Mouse (Mus musculus) T-helper 1 cell (primary cell): ENCODE measurements around the gene Junb.

Experiments used
- in situ Hi-C: fragments of 300-600 bp; cut with MboI, MseI; formaldehyde crosslinking; loops from one replicate; pipeline ENCODE4 v1.15.1; 2025; ENCODE audit warnings: high pct_unique_total_duplicates

Gene Junb

GRCm38 (mm10) chr8:84978248-84978940 is at the start of gene Junb:
TSS of gene Junb (minus strand) at chr8:84978718.
- in situ Hi-C loops: loop anchor here (5.0 kb wide), 1 partner anchor 49 kb away; the partner anchor contains the start of genes Asna1 and Trir

- in situ Hi-C loops: loop anchor here (5.0 kb wide), 1 partner anchor 51 kb away; the partner anchor contains the start of gene Junb
Measured at GRCm38 (mm10) chr8:85027922-85028321, 49.4 kb upstream of the Junb start.

- in situ Hi-C loops: loop anchor here (5.0 kb wide), 1 partner anchor 50 kb away; the partner anchor contains the start of gene Junb
Measured at GRCm38 (mm10) chr8:85027516-85027855, 49.0 kb upstream of the Junb start.

- in situ Hi-C loops: loop anchor here (5.0 kb wide), 1 partner anchor 50 kb away; the partner anchor contains the start of gene Junb
Measured at GRCm38 (mm10) chr8:85026670-85027515, 48.4 kb upstream of the Junb start, which contains the start of gene Trir. TSS of gene Trir (plus strand) at chr8:85026823.

- in situ Hi-C loops: loop anchor here (5.0 kb wide), 1 partner anchor 48 kb away; the partner anchor contains the start of gene Junb
Measured at GRCm38 (mm10) chr8:85025098-85025932, 46.8 kb upstream of the Junb start, which contains the start of gene Asna1. TSS of gene Asna1 (minus strand) at chr8:85025281.

GRCm38 (mm10) chr8:85023846-85024245 is 45.3 kb upstream of the Junb start:
- in situ Hi-C loops: no loop called here

- in situ Hi-C loops: no loop called here
Measured at GRCm38 (mm10) chr8:85021514-85022055, 43.1 kb upstream of the Junb start.

GRCm38 (mm10) chr8:85017209-85017608 is 38.7 kb upstream of the Junb start:
- in situ Hi-C loops: no loop called here

GRCm38 (mm10) chr8:85016724-85017123 is 38.2 kb upstream of the Junb start:
- in situ Hi-C loops: no loop called here

- in situ Hi-C loops: no loop called here
Measured at GRCm38 (mm10) chr8:85014431-85014830, 35.9 kb upstream of the Junb start, which contains the start of gene Best2. TSS of gene Best2 (minus strand) at chr8:85014531.

GRCm38 (mm10) chr8:85013230-85013840 is 34.8 kb upstream of the Junb start:
- in situ Hi-C loops: no loop called here

- in situ Hi-C loops: no loop called here
Measured at GRCm38 (mm10) chr8:85011242-85011641, 32.7 kb upstream of the Junb start.

- in situ Hi-C loops: loop anchor here (10.0 kb wide), 1 partner anchor 53 kb away; no protein-coding TSS in a partner anchor
Measured at GRCm38 (mm10) chr8:85007686-85008085, 29.2 kb upstream of the Junb start.

- in situ Hi-C loops: no loop called here
Measured at GRCm38 (mm10) chr8:84997649-84998295, 19.3 kb upstream of the Junb start.

- in situ Hi-C loops: no loop called here
Measured at GRCm38 (mm10) chr8:84996978-84997377, 18.5 kb upstream of the Junb start.

GRCm38 (mm10) chr8:84995680-84996079 is 17.2 kb upstream of the Junb start:
- in situ Hi-C loops: no loop called here

GRCm38 (mm10) chr8:84994375-84994774 is 15.9 kb upstream of the Junb start:
- in situ Hi-C loops: no loop called here

- in situ Hi-C loops: no loop called here
Measured at GRCm38 (mm10) chr8:84990836-84991235, 12.3 kb upstream of the Junb start.

GRCm38 (mm10) chr8:84990349-84990748 is 11.8 kb upstream of the Junb start, which contains the start of gene Hook2:
TSS of gene Hook2 (plus strand) at chr8:84990603.
- in situ Hi-C loops: no loop called here

- in situ Hi-C loops: no loop called here
Measured at GRCm38 (mm10) chr8:84989810-84990209, 11.3 kb upstream of the Junb start.
